Mouse (Mus musculus): ENCODE measurements around the gene Pdk4.
A peak's percentile ranks its signal among the peaks of the same experiment; 100 is the strongest.

Gene Pdk4

GRCm38 (mm10) chr6:5495961-5496853, at the start of gene Pdk4:
Gene Pdk4 (minus strand): TSS chr6:5496309.
- peak; percentile 65 for DNase-seq (ENCODE audit: low spot score)

- DNase-seq (ENCODE audit: low spot score) = no peak
Observed at GRCm38 (mm10) chr6:5537855-5538365, 41.8 kb upstream of the Pdk4 start.

GRCm38 (mm10) chr6:5535754-5536153, 39.6 kb upstream of the Pdk4 start:
- DNase-seq (ENCODE audit: low spot score) = no peak

- DNase-seq (ENCODE audit: low spot score) = no peak
Observed at GRCm38 (mm10) chr6:5517091-5517490, 21.0 kb upstream of the Pdk4 start.

- peak; percentile 42 for DNase-seq (ENCODE audit: low spot score)
Observed at GRCm38 (mm10) chr6:5509757-5510156, 13.6 kb upstream of the Pdk4 start.

GRCm38 (mm10) chr6:5509303-5509702, 13.2 kb upstream of the Pdk4 start:
- no peak for DNase-seq (ENCODE audit: low spot score)

GRCm38 (mm10) chr6:5507821-5508220, 11.7 kb upstream of the Pdk4 start:
- no peak for DNase-seq (ENCODE audit: low spot score)

- no peak for DNase-seq (ENCODE audit: low spot score)
Observed at GRCm38 (mm10) chr6:5506271-5506670, 10.2 kb upstream of the Pdk4 start.

GRCm38 (mm10) chr6:5502810-5503209, 6.7 kb upstream of the Pdk4 start:
- no peak for DNase-seq (ENCODE audit: low spot score)

GRCm38 (mm10) chr6:5501551-5501950, 5.4 kb upstream of the Pdk4 start:
- DNase-seq (ENCODE audit: low spot score) = no peak

- DNase-seq (ENCODE audit: low spot score) = no peak
Observed at GRCm38 (mm10) chr6:5498740-5499139, 2.6 kb upstream of the Pdk4 start.

GRCm38 (mm10) chr6:5496854-5497235, 736 bp upstream of the Pdk4 start:
- no peak for DNase-seq (ENCODE audit: low spot score)

GRCm38 (mm10) chr6:5485028-5485427, 11.1 kb downstream of the Pdk4 start:
- DNase-seq (ENCODE audit: low spot score) = no peak

- no peak for DNase-seq (ENCODE audit: low spot score)
Observed at GRCm38 (mm10) chr6:5482270-5482783, 13.8 kb downstream of the Pdk4 start.

- no peak for DNase-seq (ENCODE audit: low spot score)
Observed at GRCm38 (mm10) chr6:5481066-5481465, 15.0 kb downstream of the Pdk4 start.

GRCm38 (mm10) chr6:5474021-5474420, 22.1 kb downstream of the Pdk4 start:
- no peak for DNase-seq (ENCODE audit: low spot score)

GRCm38 (mm10) chr6:5472692-5473091, 23.4 kb downstream of the Pdk4 start:
- DNase-seq (ENCODE audit: low spot score) = no peak

- no peak for DNase-seq (ENCODE audit: low spot score)
Observed at GRCm38 (mm10) chr6:5470480-5471318, 25.4 kb downstream of the Pdk4 start.

- no peak for DNase-seq (ENCODE audit: low spot score)
Observed at GRCm38 (mm10) chr6:5455836-5456235, 40.3 kb downstream of the Pdk4 start.

GRCm38 (mm10) chr6:5449878-5450277, 46.2 kb downstream of the Pdk4 start:
- no peak for DNase-seq (ENCODE audit: low spot score)

GRCm38 (mm10) chr6:5448396-5448795, 47.7 kb downstream of the Pdk4 start:
- DNase-seq (ENCODE audit: low spot score) = no peak

GRCm38 (mm10) chr6:5447546-5447945, 48.6 kb downstream of the Pdk4 start:
- no peak for DNase-seq (ENCODE audit: low spot score)

GRCm38 (mm10) chr6:5447013-5447412, 49.1 kb downstream of the Pdk4 start:
- no peak for DNase-seq (ENCODE audit: low spot score)
